Mouse (Mus musculus): ENCODE measurements around the gene Tomm6.

GRCm38 (mm10) chr17:47710036-47710435, 21.9 kb upstream of the Tomm6 start:
- TF ChIP-seq CTCF (IDR thresholded peaks at IDR 0.05; ENCODE audit: control insufficient read depth, insufficient read depth, low read length) (no peak), POLR2A (IDR thresholded peaks at IDR 0.05; ENCODE audit: borderline replicate concordance, control insufficient read depth, low read depth, low read length) (no peak)
